Mouse (Mus musculus): ENCODE results near the gene Atp5l. TPM values are rescaled to one million over a fixed set of nuclear protein-coding genes. Genes with fewer than 3 reads are reported as not detected.
"Not testable (repeated sequence)": the region's sequence is repeated elsewhere in the genome, so short reads cannot be mapped to it uniquely, and the experiment has no call there.

The Atp5l gene
- polyA plus RNA-seq (2017; shearing (Covaris generic)) = 100 to 1,000 TPM; 416 to 524 TPM

GRCm38 (mm10) chr9:44920374-44921122 lies at the start of gene Atp5l:
Gene Atp5l, minus strand, starts transcription at chr9:44920742.
- peak; percentile 71 for ATAC-seq

GRCm38 (mm10) chr9:44969450-44969849 lies 48.9 kb upstream of the Atp5l start:
- ATAC-seq = no peak

GRCm38 (mm10) chr9:44967763-44968162 lies 47.2 kb upstream of the Atp5l start:
- not testable (repeated sequence) for ATAC-seq

GRCm38 (mm10) chr9:44966815-44967242 lies 46.3 kb upstream of the Atp5l start:
- peak; percentile 63 for ATAC-seq

GRCm38 (mm10) chr9:44965833-44966466 lies 45.4 kb upstream of the Atp5l start:
- no peak for ATAC-seq

GRCm38 (mm10) chr9:44965126-44965832 lies 44.7 kb upstream of the Atp5l start, which contains the start of gene Ube4a:
Gene Ube4a, minus strand, starts transcription at chr9:44965600.
- peak; percentile 87 for ATAC-seq

GRCm38 (mm10) chr9:44954432-44954831 lies 33.9 kb upstream of the Atp5l start:
- ATAC-seq = peak; percentile 89

- no peak for ATAC-seq
Measured at GRCm38 (mm10) chr9:44947836-44948235, 27.3 kb upstream of the Atp5l start.

- no peak for ATAC-seq
Measured at GRCm38 (mm10) chr9:44946185-44946695, 25.7 kb upstream of the Atp5l start.

GRCm38 (mm10) chr9:44942421-44942820 lies 21.9 kb upstream of the Atp5l start:
- no peak for ATAC-seq

- no peak for ATAC-seq
Measured at GRCm38 (mm10) chr9:44941756-44942155, 21.2 kb upstream of the Atp5l start.

- no peak for ATAC-seq
Measured at GRCm38 (mm10) chr9:44921543-44921942, 1.0 kb upstream of the Atp5l start.

GRCm38 (mm10) chr9:44921123-44921468 lies 554 bp upstream of the Atp5l start:
- ATAC-seq = peak; percentile 20

- ATAC-seq = no peak
Measured at GRCm38 (mm10) chr9:44919606-44920005, 936 bp downstream of the Atp5l start.

GRCm38 (mm10) chr9:44916196-44916595 lies 4.3 kb downstream of the Atp5l start:
- peak; percentile 68 for ATAC-seq

- no peak for ATAC-seq
Measured at GRCm38 (mm10) chr9:44914706-44915105, 5.8 kb downstream of the Atp5l start.

GRCm38 (mm10) chr9:44911365-44911764 lies 9.2 kb downstream of the Atp5l start:
- no peak for ATAC-seq

GRCm38 (mm10) chr9:44905620-44906019 lies 14.9 kb downstream of the Atp5l start:
- no peak for ATAC-seq

GRCm38 (mm10) chr9:44904964-44905363 lies 15.6 kb downstream of the Atp5l start:
- ATAC-seq = no peak

GRCm38 (mm10) chr9:44903856-44904255 lies 16.7 kb downstream of the Atp5l start:
- no peak for ATAC-seq

- ATAC-seq = no peak
Measured at GRCm38 (mm10) chr9:44900402-44900801, 20.1 kb downstream of the Atp5l start.

- no peak for ATAC-seq
Measured at GRCm38 (mm10) chr9:44899716-44900115, 20.8 kb downstream of the Atp5l start.

- ATAC-seq = no peak
Measured at GRCm38 (mm10) chr9:44897024-44897423, 23.5 kb downstream of the Atp5l start.

All from CD4-positive, CD25-positive, alpha-beta regulatory T cell, adult 4 months (primary cell).